In the genomic region with DNA sequence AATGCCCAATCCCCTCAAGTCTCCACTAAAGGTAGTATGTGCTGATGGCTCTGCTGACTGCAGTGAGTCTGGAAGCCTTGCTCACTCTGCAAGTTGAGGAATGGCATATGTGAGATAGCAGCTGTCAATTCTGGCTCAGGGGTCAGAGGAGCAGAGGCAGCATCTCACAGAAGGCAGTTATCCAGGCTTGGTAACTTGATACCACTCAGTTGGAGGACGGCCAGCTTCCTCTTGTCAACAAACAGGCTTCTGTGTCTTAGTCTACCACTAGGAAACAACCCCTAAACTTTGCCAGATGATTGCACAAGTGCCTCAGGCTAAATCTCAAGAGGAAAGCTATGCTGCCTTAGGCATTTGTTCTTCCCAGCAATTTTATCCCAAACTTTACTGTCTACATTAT, we compare ENCODE assay signal across 12 mouse cellular contexts. TPM values are rescaled to one million over a fixed set of nuclear protein-coding genes. Genes with fewer than 3 reads are reported as not detected.
DNase-seq lines count a peak whose midpoint lies in the region; ATAC-seq and TF ChIP-seq lines count a peak whose summit lies in the region.
"Had no signal": no experiment of that assay in that cellular context is flagged by ENCODE, and none has a peak within 500 bp of the region (broad histone marks: within the 10 kb centered on the region; RNA-seq: fewer than 3 reads in every experiment).

No protein-coding gene starts in this region.

- H3K9ac ChIP-seq in heart, postnatal 0 days (replicated peaks; ENCODE audit: low read depth, low read length): no peak overlapping the region

- H3K27ac ChIP-seq in embryonic facial prominence, embryonic 10.5 days (replicated peaks): no peak overlapping the region
- H3K27ac ChIP-seq in heart, postnatal 0 days (ENCODE audit: low read depth): no peak overlapping the region
- H3K27ac ChIP-seq in layer of hippocampus, adult 2 months: no peak overlapping the region

- ATAC-seq in heart, postnatal 0 days (ENCODE audit: insufficient read depth, low read depth): peak; percentile 49; the same call in 1 of the 2 replicates
- ATAC-seq: CD4-positive, CD25-positive, alpha-beta regulatory T cell, adult 4 months had no signal

- H3K27me3 ChIP-seq in embryonic facial prominence, embryonic 10.5 days (replicated peaks; ENCODE audit: low read depth, poor library complexity, severe bottlenecking): no peaks in the 10 kb centered on the region
- H3K27me3 ChIP-seq in heart, postnatal 0 days (ENCODE audit: control insufficient read depth, insufficient read depth, low read length): no peaks in the 10 kb centered on the region

- DNase-seq in cerebellum, postnatal 14 days: peak; percentile 1
- no peak for DNase-seq in cerebellum, adult 18-20 months
- DNase-seq in 3T3-L1 (ENCODE audit: low read depth, low spot score): peak; percentile 96
- DNase-seq in embryonic facial prominence, embryonic 10.5 days (ENCODE audit: low spot score): peak; percentile 24
- DNase-seq in heart, postnatal 0 days (ENCODE audit: low spot score): peak; percentile 30
- no peak for DNase-seq in layer of hippocampus, adult 2 months (ENCODE audit: low spot score in 2 of 2)
- no peak for DNase-seq in spleen, postnatal 4 days (ENCODE audit: low spot score in 2 of 2)
- no peak for DNase-seq in right cerebral cortex, postnatal 36 days (ENCODE audit: low spot score in 2 of 2)
- DNase-seq: right cerebral cortex, postnatal 25 days had no signal

- H3K4me2 ChIP-seq in heart, postnatal 0 days (ENCODE audit: low read depth, low read length): no peak overlapping the region

- no peaks in the 10 kb centered on the region for H3K9me3 ChIP-seq in embryonic facial prominence, embryonic 10.5 days
- H3K9me3 ChIP-seq in heart, postnatal 0 days (replicated peaks; ENCODE audit: control insufficient read depth, low read length): no peaks in the 10 kb centered on the region

- WGBS in embryonic facial prominence, embryonic 10.5 days: 28% methylated on average over 1 of the region's 1 CpGs
- WGBS in heart, postnatal 0 days: 20% methylated on average over 1 of the region's 1 CpGs

- no peak for TF ChIP-seq EP300 in heart, postnatal 0 days (IDR thresholded peaks at IDR 0.05; ENCODE audit: low read depth)

- no peaks in the 10 kb centered on the region for H3K4me1 ChIP-seq in embryonic facial prominence, embryonic 10.5 days
- no peaks in the 10 kb centered on the region for H3K4me1 ChIP-seq in heart, postnatal 0 days (ENCODE audit: control insufficient read depth, insufficient read depth)

- TF ChIP-seq CTCF in heart, postnatal 0 days (IDR thresholded peaks at IDR 0.05; ENCODE audit: low read depth): no peak
- TF ChIP-seq CTCF in layer of hippocampus, adult 2 months (conservative IDR thresholded peaks at IDR 0.05): no peak

- no peak overlapping the region for H3K4me3 ChIP-seq in embryonic facial prominence, embryonic 10.5 days
- H3K4me3 ChIP-seq in heart, postnatal 0 days (ENCODE audit: low read depth, low read length): no peak overlapping the region
- no peak overlapping the region for H3K4me3 ChIP-seq in layer of hippocampus, adult 2 months

- no peaks in the 10 kb centered on the region for H3K36me3 ChIP-seq in embryonic facial prominence, embryonic 10.5 days (replicated peaks)
- no peaks in the 10 kb centered on the region for H3K36me3 ChIP-seq in heart, postnatal 0 days (replicated peaks; ENCODE audit: control insufficient read depth, insufficient read depth, low read length)

RNA-seq across cellular contexts. Expression of gene Gabre, which starts 55.7 kb away (rescaled TPM):
- 1.5 and 2.3 TPM in 2 replicates for polyA plus RNA-seq in embryonic facial prominence, embryonic 10.5 days (2016; fragmentation: Nextera tagmentation; extraction: Ambion mirVana)
- 1.3 and 8.7 TPM in 2 replicates for total RNA-seq in heart, postnatal 0 days (2014; rRNA removed; ENCODE audit: low replicate concordance)
- 0.33 and 0.58 TPM in 2 replicates for polyA plus RNA-seq in heart, postnatal 0 days (2015; fragmentation: Nextera tagmentation; extraction: Ambion mirVana)
- total RNA-seq in layer of hippocampus, adult 2 months (2021): under 1 TPM; 0.17 to 0.23 TPM

RNA-seq across cellular contexts. Expression of gene Magea10, which starts 56.3 kb away (rescaled TPM):
- polyA plus RNA-seq in embryonic facial prominence, embryonic 10.5 days (2016; fragmentation: Nextera tagmentation; extraction: Ambion mirVana): not detected in 2 replicates
- total RNA-seq in heart, postnatal 0 days (2014; rRNA removed; ENCODE audit: low replicate concordance): not detected in 2 replicates
- not detected in 2 replicates for polyA plus RNA-seq in heart, postnatal 0 days (2015; fragmentation: Nextera tagmentation; extraction: Ambion mirVana)
- total RNA-seq in layer of hippocampus, adult 2 months (2021): not detected
- total RNA-seq: hematopoietic stem cell, adult 5-6 weeks; left cerebral cortex, postnatal 25 days had no signal
- polyA plus RNA-seq: CD4-positive, CD25-positive, alpha-beta regulatory T cell, adult 4 months had no signal

Comparison
In these comparisons a context has a peak if more than half of its experiments do, and no peak if none do; other contexts are left out.
1. DNase-seq: peak in cerebellum, postnatal 14 days (2 of 2), 3T3-L1 (single experiment), embryonic facial prominence, embryonic 10.5 days (single experiment) and heart, postnatal 0 days (single experiment); none in cerebellum, adult 18-20 months (0 of 2), layer of hippocampus, adult 2 months (0 of 2), spleen, postnatal 4 days (0 of 2) and right cerebral cortex, postnatal 36 days (0 of 2).